In genomic region chr19:37362545-37362944, GRCm38 (mm10) we compare ENCODE assay signal across 15 mouse cellular contexts. TPM values are rescaled to one million over a fixed set of nuclear protein-coding genes. Genes with fewer than 3 reads are reported as not detected.
DNase-seq lines count a peak whose midpoint lies in the region; ATAC-seq lines count a peak whose summit lies in the region.
"Had no signal": no experiment of that assay in that cellular context is flagged by ENCODE, and none has a peak within 500 bp of the region (broad histone marks: within the 10 kb centered on the region; RNA-seq: fewer than 3 reads in every experiment).

No protein-coding gene starts in this region.

- ATAC-seq in forebrain, embryonic 13.5 days: peak; percentile 70
- no peak for ATAC-seq in forebrain, embryonic 11.5 days (replicated peaks; ENCODE audit: low FRiP score)
- peak; percentile 46; the same call in 1 of the 2 replicates for ATAC-seq in neural tube, embryonic 14.5 days (ENCODE audit: low read depth)
- ATAC-seq in neural tube, embryonic 15.5 days (ENCODE audit: low FRiP score): no peak
- ATAC-seq in hindbrain, embryonic 15.5 days (ENCODE audit: low FRiP score, low read depth): peak; percentile 51; the same call in 1 of the 2 replicates
- no peak for ATAC-seq in liver, embryonic 12.5 days

- peaks cover 4% of the 10 kb centered on the region for H3K4me1 ChIP-seq in forebrain, embryonic 13.5 days
- no peaks in the 10 kb centered on the region for H3K4me1 ChIP-seq in forebrain, embryonic 11.5 days (replicated peaks; ENCODE audit: control insufficient read depth, insufficient read depth, low read length)
- H3K4me1 ChIP-seq in neural tube, embryonic 14.5 days (ENCODE audit: control insufficient read depth, insufficient read depth, low read length): no peaks in the 10 kb centered on the region
- H3K4me1 ChIP-seq in neural tube, embryonic 15.5 days: no peaks in the 10 kb centered on the region
- H3K4me1 ChIP-seq in hindbrain, embryonic 15.5 days (replicated peaks): no peaks in the 10 kb centered on the region
- peaks cover 15% of the 10 kb centered on the region for H3K4me1 ChIP-seq in liver, embryonic 12.5 days
- H3K4me1 ChIP-seq: limb, embryonic 15.5 days; midbrain, embryonic 12.5 days; neural tube, embryonic 12.5 days had no signal

- H3K9me3 ChIP-seq in forebrain, embryonic 13.5 days (replicated peaks): no peaks in the 10 kb centered on the region
- no peaks in the 10 kb centered on the region for H3K9me3 ChIP-seq in forebrain, embryonic 11.5 days (ENCODE audit: control insufficient read depth, low read length)
- H3K9me3 ChIP-seq in neural tube, embryonic 14.5 days (ENCODE audit: control insufficient read depth, low read length): no peaks in the 10 kb centered on the region
- H3K9me3 ChIP-seq in neural tube, embryonic 15.5 days (replicated peaks): no peaks in the 10 kb centered on the region
- H3K9me3 ChIP-seq in hindbrain, embryonic 15.5 days: no peaks in the 10 kb centered on the region
- no peaks in the 10 kb centered on the region for H3K9me3 ChIP-seq in liver, embryonic 12.5 days (replicated peaks)
- H3K9me3 ChIP-seq: limb, embryonic 15.5 days; midbrain, embryonic 12.5 days; neural tube, embryonic 12.5 days had no signal

- no peaks in the 10 kb centered on the region for H3K36me3 ChIP-seq in forebrain, embryonic 13.5 days (ENCODE audit: poor library complexity, severe bottlenecking)
- no peaks in the 10 kb centered on the region for H3K36me3 ChIP-seq in forebrain, embryonic 11.5 days (ENCODE audit: control insufficient read depth, insufficient read depth, low read length)
- no peaks in the 10 kb centered on the region for H3K36me3 ChIP-seq in neural tube, embryonic 14.5 days (ENCODE audit: control insufficient read depth, insufficient read depth, low read length)
- no peaks in the 10 kb centered on the region for H3K36me3 ChIP-seq in neural tube, embryonic 15.5 days
- H3K36me3 ChIP-seq in hindbrain, embryonic 15.5 days: no peaks in the 10 kb centered on the region
- H3K36me3 ChIP-seq in liver, embryonic 12.5 days: no peaks in the 10 kb centered on the region
- H3K36me3 ChIP-seq: limb, embryonic 15.5 days; midbrain, embryonic 12.5 days; neural tube, embryonic 12.5 days had no signal

- H3K4me3 ChIP-seq in forebrain, embryonic 13.5 days: no peak overlapping the region
- no peak overlapping the region for H3K4me3 ChIP-seq in forebrain, embryonic 11.5 days (ENCODE audit: low read depth, low read length)
- H3K4me3 ChIP-seq in neural tube, embryonic 14.5 days (ENCODE audit: low read depth, low read length): no peak overlapping the region
- no peak overlapping the region for H3K4me3 ChIP-seq in neural tube, embryonic 15.5 days (replicated peaks)
- H3K4me3 ChIP-seq in hindbrain, embryonic 15.5 days: no peak overlapping the region
- H3K4me3 ChIP-seq in liver, embryonic 12.5 days: no peak overlapping the region
- H3K4me3 ChIP-seq: heart, adult 2 months; limb, embryonic 15.5 days; midbrain, embryonic 12.5 days; neural tube, embryonic 12.5 days had no signal

- H3K27ac ChIP-seq in forebrain, embryonic 13.5 days: peak overlapping the region; percentile 21; the same call in 1 of the 2 replicates
- no peak overlapping the region for H3K27ac ChIP-seq in forebrain, embryonic 11.5 days (ENCODE audit: low read depth, low read length)
- no peak overlapping the region for H3K27ac ChIP-seq in neural tube, embryonic 14.5 days (ENCODE audit: low read depth, low read length)
- no peak overlapping the region for H3K27ac ChIP-seq in neural tube, embryonic 15.5 days (replicated peaks)
- H3K27ac ChIP-seq in hindbrain, embryonic 15.5 days (replicated peaks): no peak overlapping the region
- H3K27ac ChIP-seq in liver, embryonic 12.5 days: no peak overlapping the region
- H3K27ac ChIP-seq: heart, adult 2 months; limb, embryonic 15.5 days; midbrain, embryonic 12.5 days; neural tube, embryonic 12.5 days had no signal

- H3K4me2 ChIP-seq in forebrain, embryonic 13.5 days: no peak overlapping the region
- H3K4me2 ChIP-seq in forebrain, embryonic 11.5 days (ENCODE audit: low read depth, low read length, severe bottlenecking): no peak overlapping the region
- H3K4me2 ChIP-seq in neural tube, embryonic 14.5 days (ENCODE audit: low read depth, low read length): no peak overlapping the region
- H3K4me2 ChIP-seq in neural tube, embryonic 15.5 days: no peak overlapping the region
- H3K4me2 ChIP-seq in hindbrain, embryonic 15.5 days: no peak overlapping the region; the same call in 1 of the 2 replicates
- no peak overlapping the region for H3K4me2 ChIP-seq in liver, embryonic 12.5 days
- H3K4me2 ChIP-seq: limb, embryonic 15.5 days; midbrain, embryonic 12.5 days; neural tube, embryonic 12.5 days had no signal

- H3K9ac ChIP-seq in forebrain, embryonic 13.5 days: no peak overlapping the region
- H3K9ac ChIP-seq in forebrain, embryonic 11.5 days (ENCODE audit: low read length): no peak overlapping the region
- H3K9ac ChIP-seq in neural tube, embryonic 14.5 days (replicated peaks; ENCODE audit: low read depth, low read length): no peak overlapping the region
- H3K9ac ChIP-seq in neural tube, embryonic 15.5 days (replicated peaks): no peak overlapping the region
- no peak overlapping the region for H3K9ac ChIP-seq in hindbrain, embryonic 15.5 days
- no peak overlapping the region for H3K9ac ChIP-seq in liver, embryonic 12.5 days
- H3K9ac ChIP-seq: limb, embryonic 15.5 days; midbrain, embryonic 12.5 days; neural tube, embryonic 12.5 days had no signal

- DNase-seq in forebrain, embryonic 11.5 days (ENCODE audit: low spot score): no peak
- peak; percentile 28 for DNase-seq in embryo, embryonic 9.5 days (ENCODE audit: extremely low spot score)
- no peak for DNase-seq in urinary bladder, adult 18-20 months (ENCODE audit: low spot score in 2 of 2)
- DNase-seq: heart, adult 2 months; heart, postnatal 10 days; kidney, adult 18-20 months; thymus, adult 2 months had no signal

- WGBS in forebrain, embryonic 13.5 days: 35% methylated on average over 5 of the region's 5 CpGs
- WGBS in forebrain, embryonic 11.5 days: 36% methylated on average over 5 of the region's 5 CpGs
- 29% methylated on average over 5 of the region's 5 CpGs for WGBS in neural tube, embryonic 14.5 days
- WGBS in neural tube, embryonic 15.5 days: 37% methylated on average over 5 of the region's 5 CpGs
- 24% methylated on average over 5 of the region's 5 CpGs for WGBS in hindbrain, embryonic 15.5 days
- 45% methylated on average over 5 of the region's 5 CpGs for WGBS in liver, embryonic 12.5 days (ENCODE audit: insufficient replicate concordance)

- H3K27me3 ChIP-seq in forebrain, embryonic 13.5 days: no peaks in the 10 kb centered on the region
- no peaks in the 10 kb centered on the region for H3K27me3 ChIP-seq in forebrain, embryonic 11.5 days (ENCODE audit: control insufficient read depth, insufficient read depth, low read length)
- no peaks in the 10 kb centered on the region for H3K27me3 ChIP-seq in neural tube, embryonic 14.5 days (ENCODE audit: control insufficient read depth, insufficient read depth, low read length)
- H3K27me3 ChIP-seq in neural tube, embryonic 15.5 days (replicated peaks): no peaks in the 10 kb centered on the region
- H3K27me3 ChIP-seq in hindbrain, embryonic 15.5 days: no peaks in the 10 kb centered on the region
- no peaks in the 10 kb centered on the region for H3K27me3 ChIP-seq in liver, embryonic 12.5 days (replicated peaks)
- H3K27me3 ChIP-seq: limb, embryonic 15.5 days; midbrain, embryonic 12.5 days; neural tube, embryonic 12.5 days had no signal

RNA-seq across cellular contexts. Expression of gene Kif11, which starts 13.7 kb away (rescaled TPM):
- polyA plus RNA-seq in forebrain, embryonic 13.5 days (2015; fragmentation: Nextera tagmentation; extraction: Ambion mirVana): 69.1 and 69.6 TPM in 2 replicates
- 112 and 121 TPM in 2 replicates for polyA plus RNA-seq in forebrain, embryonic 11.5 days (2014; fragmentation: Nextera tagmentation; extraction: Ambion mirVana)
- 5.1 and 6.4 TPM in 2 replicates for polyA plus RNA-seq in neural tube, embryonic 14.5 days (2014; fragmentation: Nextera tagmentation; extraction: Ambion mirVana)
- 6.3 and 18.6 TPM in 2 replicates for polyA plus RNA-seq in neural tube, embryonic 15.5 days (2015; fragmentation: Nextera tagmentation; extraction: Ambion mirVana)
- 12.5 and 14.6 TPM in 2 replicates for polyA plus RNA-seq in hindbrain, embryonic 15.5 days (2015; fragmentation: Nextera tagmentation; extraction: Ambion mirVana)
- 69.1 and 69.8 TPM in 2 replicates for polyA plus RNA-seq in liver, embryonic 12.5 days (2016; fragmentation: Nextera tagmentation; extraction: Ambion mirVana)

RNA-seq across cellular contexts. Expression of gene Ide, which starts 24.9 kb away (rescaled TPM):
- 36.8 and 45.1 TPM in 2 replicates for polyA plus RNA-seq in forebrain, embryonic 13.5 days (2015; fragmentation: Nextera tagmentation; extraction: Ambion mirVana)
- polyA plus RNA-seq in forebrain, embryonic 11.5 days (2014; fragmentation: Nextera tagmentation; extraction: Ambion mirVana): 64.7 and 71.6 TPM in 2 replicates
- 48.5 and 49.3 TPM in 2 replicates for polyA plus RNA-seq in neural tube, embryonic 14.5 days (2014; fragmentation: Nextera tagmentation; extraction: Ambion mirVana)
- polyA plus RNA-seq in neural tube, embryonic 15.5 days (2015; fragmentation: Nextera tagmentation; extraction: Ambion mirVana): 47.2 and 54.6 TPM in 2 replicates
- 41.2 and 43.2 TPM in 2 replicates for polyA plus RNA-seq in hindbrain, embryonic 15.5 days (2015; fragmentation: Nextera tagmentation; extraction: Ambion mirVana)
- 47.6 and 54.2 TPM in 2 replicates for polyA plus RNA-seq in liver, embryonic 12.5 days (2016; fragmentation: Nextera tagmentation; extraction: Ambion mirVana)

Comparison
In these comparisons a context has a peak if more than half of its experiments do, and no peak if none do; other contexts are left out.
1. ATAC-seq: peak in forebrain, embryonic 13.5 days (single experiment), neural tube, embryonic 14.5 days (single experiment) and hindbrain, embryonic 15.5 days (single experiment); none in forebrain, embryonic 11.5 days (single experiment), neural tube, embryonic 15.5 days (single experiment) and liver, embryonic 12.5 days (single experiment).